Mouse (Mus musculus) limb, embryonic 12.5 days (tissue): ENCODE measurements around the gene Pip4p1. TPM values are rescaled to one million over a fixed set of nuclear protein-coding genes. Genes with fewer than 3 reads are reported as not detected.
"Not testable (repeated sequence)": the region's sequence is repeated elsewhere in the genome, so short reads cannot be mapped to it uniquely, and the experiment has no call there.

Source experiments
- ATAC-seq: fragments of 200-750 bp; cut with Nextera tagmentation; 2 replicates; pipeline ENCODE4 v1.8.0; 2017; ENCODE audit warnings: low read depth, moderate TSS enrichment; ENCODE audit not compliant: insufficient number of reproducible peaks, insufficient read depth, low FRiP score, low TSS enrichment
- H3K27ac ChIP-seq: fragments of 300-500 bp; sonication (generic); 2 replicates; pipeline ENCODE4 v1.5.1; 2016; ENCODE audit warnings: mild to moderate bottlenecking, moderate library complexity
- H3K27me3 ChIP-seq: fragments of 300-500 bp; sonication (generic); 2 replicates; pipeline ENCODE4 v1.6.1; 2016; ENCODE audit warnings: mild to moderate bottlenecking, moderate library complexity
- H3K36me3 ChIP-seq: fragments of 300-500 bp; sonication (generic); 2 replicates; pipeline ENCODE4 v1.6.1; 2016; ENCODE audit warnings: mild to moderate bottlenecking, moderate library complexity
- H3K4me1 ChIP-seq: fragments of 300-500 bp; sonication (generic); replicated peaks from 2 replicates; pipeline ENCODE4 v1.6.1; 2016
- H3K4me2 ChIP-seq: fragments of 300-500 bp; sonication (generic); 2 replicates; pipeline ENCODE4 v1.6.1; 2016; ENCODE audit warnings: mild to moderate bottlenecking, moderate library complexity
- H3K4me3 ChIP-seq: fragments of 300-500 bp; sonication (generic); replicated peaks from 2 replicates; pipeline ENCODE4 v1.5.1; 2016; ENCODE audit warnings: mild to moderate bottlenecking
- H3K9ac ChIP-seq: fragments of 300-500 bp; sonication (generic); replicated peaks from 2 replicates; pipeline ENCODE4 v1.6.1; 2016; ENCODE audit warnings: mild to moderate bottlenecking, moderate library complexity
- H3K9me3 ChIP-seq: fragments of 300-500 bp; sonication (generic); 2 replicates; pipeline ENCODE4 v1.6.1; 2016; ENCODE audit warnings: mild to moderate bottlenecking, moderate library complexity
- WGBS: fragments of 180-500 bp; shearing (Covaris S2); methylation state at CpG from one replicate; pipeline ENCODE4 v1.1.7; 2016; 5-methylcytosine and 5-hydroxymethylcytosine counted together
- polyA plus RNA-seq: library from polyadenylated mRNA; unstranded; fragments of >200 nt; fragmentation: Nextera tagmentation; extraction: Ambion mirVana; gene quantifications from 2 replicates; pipeline ENCODE4 v1.2.1, GENCODE M21; 2016

The Pip4p1 gene
- polyA plus RNA-seq, 1 experiment from 2014 or later, result 59.1 TPM

GRCm38 (mm10) chr14:50938119-50938908 is 7.7 kb upstream of the Pip4p1 start:
- Histone ChIP-seq H3K27me3 (no peaks in the 10 kb centered on the region), H3K36me3 (no peaks in the 10 kb centered on the region), H3K4me3 (no peak overlapping the region), H3K9ac (no peak overlapping the region), H3K27ac (no peak overlapping the region), H3K4me1 (no peaks in the 10 kb centered on the region), H3K9me3 (no peaks in the 10 kb centered on the region), H3K4me2 (no peak overlapping the region)
- no peak for ATAC-seq
- 90% methylated on average over 3 of the region's 3 CpGs for whole genome bisulfite sequencing

GRCm38 (mm10) chr14:50936649-50937048 is 6.0 kb upstream of the Pip4p1 start:
- Histone ChIP-seq H3K9ac (no peak overlapping the region), H3K36me3 (no peaks in the 10 kb centered on the region), H3K4me2 (no peak overlapping the region), H3K4me3 (no peak overlapping the region), H3K4me1 (0 out of 2 replicates have a peak, but pooled peaks cover under 1% of the 10 kb centered on the region), H3K27ac (no peak overlapping the region), H3K27me3 (no peaks in the 10 kb centered on the region), H3K9me3 (no peaks in the 10 kb centered on the region)
- no peak for ATAC-seq
- 69% methylated on average over 1 of the region's 1 CpGs for WGBS

GRCm38 (mm10) chr14:50931493-50932020 is 901 bp upstream of the Pip4p1 start:
- peak overlapping the region; percentile 50 for H3K9ac ChIP-seq
- no peaks in the 10 kb centered on the region for H3K27me3 ChIP-seq
- H3K27ac ChIP-seq, result peak overlapping the region; percentile 88
- no peak for ATAC-seq
- H3K4me2 ChIP-seq, result peak overlapping the region; percentile 69
- 14% methylated on average over 12 of the region's 12 CpGs for WGBS
- H3K36me3 ChIP-seq, result peaks cover 30% of the 10 kb centered on the region
- peak overlapping the region; percentile 95 for H3K4me3 ChIP-seq
- no peaks in the 10 kb centered on the region for H3K9me3 ChIP-seq
- H3K4me1 ChIP-seq, result peaks cover 13% of the 10 kb centered on the region

GRCm38 (mm10) chr14:50930377-50930753 is 291 bp downstream of the Pip4p1 start:
- peak overlapping the region; percentile 95 for H3K4me3 ChIP-seq
- peaks cover 21% of the 10 kb centered on the region for H3K4me1 ChIP-seq
- WGBS, result 0% methylated on average over 38 of the region's 38 CpGs
- H3K27me3 ChIP-seq, result no peaks in the 10 kb centered on the region
- ATAC-seq, result peak; percentile 38
- H3K27ac ChIP-seq, result peak overlapping the region; percentile 82
- H3K9ac ChIP-seq, result peak overlapping the region; percentile 91
- H3K4me2 ChIP-seq, result peak overlapping the region; percentile 69
- no peaks in the 10 kb centered on the region for H3K9me3 ChIP-seq
- peaks cover 36% of the 10 kb centered on the region for H3K36me3 ChIP-seq

GRCm38 (mm10) chr14:50929951-50930350 is 705 bp downstream of the Pip4p1 start:
- peak overlapping the region; percentile 95 for H3K4me3 ChIP-seq
- H3K27me3 ChIP-seq, result no peaks in the 10 kb centered on the region
- ATAC-seq, result no peak
- H3K4me2 ChIP-seq, result peak overlapping the region; percentile 69
- H3K36me3 ChIP-seq, result peaks cover 36% of the 10 kb centered on the region
- peak overlapping the region; percentile 82; the same call in 1 of the 2 replicates for H3K27ac ChIP-seq
- no peaks in the 10 kb centered on the region for H3K9me3 ChIP-seq
- H3K4me1 ChIP-seq, result peaks cover 21% of the 10 kb centered on the region
- H3K9ac ChIP-seq, result peak overlapping the region; percentile 91
- WGBS, result 18% methylated on average over 10 of the region's 10 CpGs

- no peak for ATAC-seq
- Histone ChIP-seq H3K36me3 (peaks cover 36% of the 10 kb centered on the region), H3K9ac (no peak overlapping the region), H3K9me3 (no peaks in the 10 kb centered on the region), H3K4me3 (0 out of 2 replicates have a peak overlapping the region, but pooled peaks have one; percentile 2), H3K4me1 (peaks cover 27% of the 10 kb centered on the region), H3K27me3 (no peaks in the 10 kb centered on the region), H3K4me2 (no peak overlapping the region), H3K27ac (no peak overlapping the region)
- 85% methylated on average over 3 of the region's 3 CpGs for WGBS
Measured at GRCm38 (mm10) chr14:50927366-50927765, 3.3 kb downstream of the Pip4p1 start.

- H3K27me3 ChIP-seq, result no peaks in the 10 kb centered on the region
- H3K9ac ChIP-seq, result peak overlapping the region; percentile 81
- ATAC-seq, result no peak
- H3K27ac ChIP-seq, result peak overlapping the region; percentile 94
- peaks cover 24% of the 10 kb centered on the region for H3K4me1 ChIP-seq
- 2% methylated on average over 38 of the region's 38 CpGs for WGBS
- H3K4me2 ChIP-seq, result peak overlapping the region; percentile 76
- peaks cover 44% of the 10 kb centered on the region for H3K36me3 ChIP-seq
- no peaks in the 10 kb centered on the region for H3K9me3 ChIP-seq
- peak overlapping the region; percentile 83 for H3K4me3 ChIP-seq
Measured at GRCm38 (mm10) chr14:50925111-50925920, 5.3 kb downstream of the Pip4p1 start.

GRCm38 (mm10) chr14:50924281-50925064 is 6.2 kb downstream of the Pip4p1 start, which contains the start of the genes Osgep and Apex1:
Gene Osgep, minus strand, starts transcription at chr14:50924893.
Gene Apex1, plus strand, starts transcription at chr14:50924968.
- peak within 1 kb of the TSS; percentile 83 for H3K4me3 ChIP-seq
- peaks cover 49% of the 10 kb centered on the region for H3K36me3 ChIP-seq
- H3K9me3 ChIP-seq, result no peaks in the 10 kb centered on the region
- H3K9ac ChIP-seq, result peak within 1 kb of the TSS; percentile 81
- H3K4me1 ChIP-seq, result peaks cover 17% of the 10 kb centered on the region
- H3K4me2 ChIP-seq, result peak within 1 kb of the TSS; percentile 76
- ATAC-seq, result peak; percentile 95
- peak within 1 kb of the TSS; percentile 94 for H3K27ac ChIP-seq
- whole genome bisulfite sequencing, result under 1% methylated on average over 57 of the region's 57 CpGs
- no peaks in the 10 kb centered on the region for H3K27me3 ChIP-seq

GRCm38 (mm10) chr14:50923437-50923836 is 7.2 kb downstream of the Pip4p1 start:
- not testable (repeated sequence) for H3K9me3 ChIP-seq, H3K27me3 ChIP-seq, H3K27ac ChIP-seq, ATAC-seq
- peak overlapping the region; percentile 81 for H3K9ac ChIP-seq
- peaks cover 47% of the 10 kb centered on the region for H3K36me3 ChIP-seq
- peaks cover 17% of the 10 kb centered on the region for H3K4me1 ChIP-seq
- WGBS, result 74% methylated on average over 1 of the region's 1 CpGs
- H3K4me2 ChIP-seq, result peak overlapping the region; percentile 76
- peak overlapping the region; percentile 83 for H3K4me3 ChIP-seq

GRCm38 (mm10) chr14:50911356-50911755 is 19.3 kb downstream of the Pip4p1 start:
- H3K9me3 ChIP-seq, result no peaks in the 10 kb centered on the region
- WGBS, result 61% methylated on average over 3 of the region's 3 CpGs

More at GRCm38 (mm10) chr14:50911356-50911755, 19.3 kb downstream of the Pip4p1 start:
- no peak overlapping the region for H3K9ac ChIP-seq
- H3K4me3 ChIP-seq, result no peak overlapping the region
- peaks cover 57% of the 10 kb centered on the region for H3K36me3 ChIP-seq
- H3K27me3 ChIP-seq, result no peaks in the 10 kb centered on the region
- H3K27ac ChIP-seq, result no peak overlapping the region
- no peaks in the 10 kb centered on the region for H3K4me1 ChIP-seq
- ATAC-seq, result no peak
- H3K4me2 ChIP-seq, result no peak overlapping the region
